Mouse (Mus musculus) adrenal gland, postnatal 10 days (tissue): ENCODE measurements around the gene Sema4c. TPM values are rescaled to one million over a fixed set of nuclear protein-coding genes. Genes with fewer than 3 reads are reported as not detected.

ENCODE experiments used
- DNase-seq: peaks from one replicate; pipeline ENCODE4 v3.0.0; 2021; ENCODE audit warnings: mixed read lengths
- long read RNA-seq, 2 experiments: library from polyadenylated mRNA; stranded (forward); transcript quantifications; one replicate each; pipeline ENCODE4 v2.0.0; 2021
- total RNA-seq, 2 experiments: library from RNA; stranded (reverse); gene quantifications; 2 replicates each; pipeline ENCODE4 v1.2.3; 2021

Gene Sema4c
- total RNA-seq, result 10 to 100 TPM; 27.3 to 28.9 TPM
- long read RNA-seq, experiment 1, transcript Sema4c-201 (15 exons, 3,773 nt), result major isoform, 10 of 38 reads
- long read RNA-seq, experiment 1, transcript Sema4c-203 (15 exons, 3,779 nt), result minor isoform, 9 of 38 reads
- long read RNA-seq, experiment 1, partial matches to known transcripts, result 8 of 38 reads
- long read RNA-seq, experiment 1, other reads (novel, unspliced or antisense), result 10 of 38 reads
- long read RNA-seq, experiment 2, partial matches to known transcripts, result 0 of 2 reads
- long read RNA-seq, experiment 2, other reads (novel, unspliced or antisense), result 1 of 2 reads

- peak; percentile 87 for DNase-seq
Observed at GRCm38 (mm10) chr1:36558031-36558993, at the start of gene Sema4c. Gene Sema4c, minus strand, starts transcription at chr1:36558349.

- DNase-seq, result no peak
Observed at GRCm38 (mm10) chr1:36606951-36607350, 48.8 kb upstream of the Sema4c start.

GRCm38 (mm10) chr1:36604254-36605156 is 46.4 kb upstream of the Sema4c start:
- no peak for DNase-seq

GRCm38 (mm10) chr1:36603361-36603760 is 45.2 kb upstream of the Sema4c start:
- peak; percentile 34 for DNase-seq

DNA sequence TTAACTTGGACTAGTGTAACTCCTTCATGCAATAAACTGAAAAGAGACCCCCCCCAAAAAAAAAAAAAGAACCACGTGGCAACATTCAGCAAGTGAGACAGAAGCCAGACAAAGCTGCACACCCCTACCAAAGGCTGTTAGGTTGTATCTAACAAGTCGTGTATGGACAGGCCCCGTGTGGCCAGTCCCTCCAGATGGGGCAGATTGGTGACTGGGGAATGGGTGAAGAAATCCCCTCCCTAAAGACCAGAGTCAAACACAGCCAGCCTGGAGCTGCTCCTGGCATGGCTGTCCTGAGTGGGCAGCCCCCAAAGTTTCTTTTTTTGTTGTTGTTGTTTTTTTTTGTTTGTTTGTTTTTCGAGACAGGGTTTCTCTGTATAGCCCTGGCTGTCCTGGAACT is 44.1 kb upstream of the Sema4c start:
- no peak for DNase-seq

GRCm38 (mm10) chr1:36598411-36598810 is 40.3 kb upstream of the Sema4c start:
- no peak for DNase-seq

GRCm38 (mm10) chr1:36596114-36596513 is 38.0 kb upstream of the Sema4c start:
- peak; percentile 81 for DNase-seq

GRCm38 (mm10) chr1:36595167-36595931 is 37.2 kb upstream of the Sema4c start:
- DNase-seq, result no peak

GRCm38 (mm10) chr1:36593099-36593498 is 35.0 kb upstream of the Sema4c start:
- DNase-seq, result no peak

DNA sequence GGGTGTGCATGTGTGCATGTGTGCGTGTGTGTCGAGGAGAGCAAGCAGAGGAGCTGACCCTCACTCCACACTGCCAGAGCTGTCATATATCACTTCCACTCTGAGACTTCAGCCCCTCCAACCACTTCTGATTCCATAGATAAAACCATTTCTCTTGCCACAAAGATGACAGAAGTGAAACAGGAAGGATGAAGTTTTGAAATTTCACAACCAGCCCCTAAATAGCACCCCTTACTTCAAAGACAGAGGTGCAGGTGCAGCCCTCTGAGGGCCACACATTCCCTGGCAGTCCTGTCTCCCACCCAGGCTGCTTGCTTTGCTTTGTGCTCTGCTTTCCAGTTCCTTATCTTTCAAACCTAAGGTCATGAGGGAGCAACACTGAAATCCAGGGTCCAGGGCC is 33.3 kb upstream of the Sema4c start:
- no peak for DNase-seq

DNA sequence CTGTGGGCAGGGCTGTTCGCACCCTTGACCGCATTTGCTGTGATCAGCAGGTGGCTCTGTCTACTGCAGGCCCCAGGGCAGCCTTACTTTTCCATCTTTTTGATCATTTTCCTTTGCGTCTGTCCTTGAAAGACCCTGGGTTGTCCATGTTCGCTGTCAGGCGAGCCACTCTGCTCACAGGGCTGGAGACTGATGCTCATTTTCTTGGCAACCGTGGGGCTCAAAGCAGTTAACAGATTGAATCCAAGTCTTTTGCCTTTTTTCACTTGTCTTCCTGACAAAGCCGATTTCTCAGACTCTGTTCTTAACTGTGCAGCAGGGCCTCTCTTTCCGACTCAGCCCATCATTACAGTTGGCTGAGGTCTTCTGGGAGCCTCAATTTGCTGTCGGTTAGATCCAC is 32.5 kb upstream of the Sema4c start:
- no peak for DNase-seq

GRCm38 (mm10) chr1:36589486-36589885 is 31.3 kb upstream of the Sema4c start:
- peak; percentile 70 for DNase-seq

DNA sequence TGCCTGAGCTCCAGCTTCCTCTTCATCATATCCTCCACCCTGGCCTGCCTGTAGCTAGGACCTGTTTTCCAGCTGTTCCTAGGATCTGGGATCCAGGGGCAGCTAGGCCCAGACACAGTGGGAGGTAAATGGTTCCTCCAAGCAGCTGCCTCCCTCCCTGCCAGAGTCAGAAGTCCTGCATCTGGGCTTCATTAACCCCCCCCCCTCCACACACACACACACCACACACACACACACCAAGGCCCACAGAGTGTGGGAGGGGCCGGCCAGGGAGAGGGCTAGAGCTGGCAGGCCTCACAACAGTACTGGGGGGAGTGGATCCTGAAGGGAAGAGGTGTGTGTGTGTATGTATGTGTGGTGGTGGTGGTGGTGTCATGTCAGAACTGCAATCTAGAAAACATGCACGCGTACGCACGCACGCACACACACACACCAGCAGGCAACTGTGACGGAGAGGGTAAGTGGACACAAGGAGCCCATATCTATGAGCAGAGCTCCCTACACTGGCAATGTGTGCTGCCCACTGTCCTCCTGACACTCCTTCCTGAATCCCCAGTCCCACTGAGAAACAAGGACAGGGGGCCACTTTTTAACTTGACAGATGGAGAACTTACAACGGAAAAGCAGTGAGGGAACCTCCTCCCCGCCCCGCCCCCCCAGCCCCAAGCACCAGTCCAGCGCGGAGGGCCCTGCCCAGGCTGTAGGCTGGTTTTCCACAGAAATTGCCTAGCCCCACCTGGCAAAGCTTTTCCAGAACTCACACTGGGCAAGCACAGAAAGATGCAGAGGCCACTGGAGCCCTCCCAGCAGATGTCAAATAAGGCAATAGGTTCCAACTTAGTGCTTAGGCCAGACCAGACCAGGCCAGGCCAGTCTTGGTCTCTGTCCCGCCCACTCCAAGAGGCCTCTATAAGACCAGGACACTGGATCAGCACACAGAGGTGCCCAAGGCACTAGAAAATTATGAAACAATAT is 30.6 kb upstream of the Sema4c start:
- peak; percentile 42 for DNase-seq

DNA sequence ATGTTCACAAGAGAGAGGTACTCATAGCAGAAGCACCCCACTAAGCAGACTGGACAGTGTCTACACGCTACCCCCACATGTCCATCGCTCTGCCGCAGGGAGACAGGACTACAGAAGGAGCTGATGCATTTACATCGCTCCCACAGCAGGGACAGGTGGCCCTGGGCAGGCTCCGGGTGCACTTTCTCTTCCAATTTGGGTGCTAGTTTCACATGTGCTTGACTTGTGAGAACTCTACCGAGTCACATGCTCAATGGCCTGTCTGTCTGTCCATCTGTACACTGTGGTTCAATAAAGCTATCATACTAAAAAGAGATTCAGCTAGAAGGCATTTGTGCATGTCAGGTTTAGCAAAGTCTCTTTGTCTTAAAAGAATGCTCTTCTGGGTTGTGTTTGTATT is 29.7 kb upstream of the Sema4c start:
- DNase-seq, result no peak

DNA sequence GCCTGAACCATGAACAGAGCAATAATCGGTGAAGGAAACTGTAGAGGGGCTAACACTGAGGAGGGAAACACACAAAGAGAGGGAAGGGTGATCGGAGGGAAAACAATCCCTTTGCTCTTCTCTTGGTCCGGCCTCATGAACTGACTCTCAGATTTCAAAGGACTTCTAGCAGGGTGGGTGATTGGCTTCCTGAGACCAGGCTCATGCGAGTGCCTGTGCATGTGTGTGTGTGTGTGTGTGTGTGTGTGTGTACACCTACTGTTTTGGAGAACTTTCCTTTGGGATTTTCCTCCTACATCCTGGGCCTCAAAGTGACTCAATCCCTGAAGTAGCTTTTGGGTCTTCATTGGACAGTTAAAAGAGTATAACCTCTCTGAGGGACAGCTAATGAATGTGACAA is 28.1 kb upstream of the Sema4c start:
- DNase-seq, result no peak

DNA sequence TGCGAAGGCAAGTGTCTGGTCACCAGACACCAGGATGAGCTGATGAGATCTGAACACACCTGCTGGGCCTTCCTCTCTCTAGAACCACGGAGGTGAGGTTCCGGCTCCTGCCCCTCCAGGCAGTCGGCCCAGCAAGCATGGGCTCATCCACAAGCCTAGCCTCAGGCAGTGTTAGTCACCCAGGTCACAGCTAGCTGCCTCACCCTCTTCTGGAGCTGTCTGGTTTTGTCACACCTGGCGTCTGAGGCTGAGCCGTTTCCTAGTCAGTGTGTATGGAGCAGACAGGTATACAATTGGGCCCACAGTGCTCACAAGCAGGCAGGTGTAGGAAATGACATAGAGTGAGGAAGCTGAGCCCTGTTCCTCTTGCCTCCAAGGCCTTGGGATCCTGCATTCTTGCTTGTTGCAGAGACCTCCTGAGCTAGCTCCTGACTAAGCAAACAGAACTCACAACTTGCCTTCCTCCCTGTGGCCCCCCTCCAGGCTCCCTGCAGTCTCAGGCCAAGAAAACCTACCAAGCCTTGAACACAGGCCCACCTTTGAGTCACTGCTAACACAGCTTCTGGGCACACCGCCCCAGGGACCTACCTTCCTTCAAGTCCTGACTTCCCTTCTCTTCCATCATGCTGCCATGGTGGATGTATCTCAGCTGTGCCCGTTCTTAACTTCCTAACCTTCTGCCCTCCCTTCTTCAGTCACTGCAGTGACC is 25.4 kb upstream of the Sema4c start:
- peak; percentile 1 for DNase-seq

GRCm38 (mm10) chr1:36582211-36582610 is 24.1 kb upstream of the Sema4c start:
- DNase-seq, result peak; percentile 7

DNA sequence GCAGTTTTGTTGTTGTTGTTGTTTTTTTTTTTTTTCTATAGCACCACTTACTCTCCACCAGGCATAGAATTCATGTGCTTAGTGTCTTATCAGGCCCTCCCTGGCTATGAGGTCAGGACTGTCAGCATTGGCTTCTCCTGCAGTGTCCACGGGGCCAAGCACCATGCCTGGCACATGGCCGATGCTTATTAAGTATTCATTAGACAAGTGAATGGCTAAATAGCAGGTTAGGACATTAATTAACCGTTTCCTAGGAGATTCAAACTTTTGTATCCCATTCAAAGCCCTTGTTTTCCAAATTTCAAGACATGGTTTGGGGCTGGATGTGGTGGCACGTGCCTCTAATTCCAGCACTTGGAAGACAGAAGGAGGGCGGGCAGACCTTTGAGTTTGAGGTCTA is 23.1 kb upstream of the Sema4c start:
- no peak for DNase-seq

GRCm38 (mm10) chr1:36580384-36581207 is 22.4 kb upstream of the Sema4c start:
- peak; percentile 73 for DNase-seq
